Mouse (Mus musculus): ENCODE measurements around the gene Nr1d1. TPM values are rescaled to one million over a fixed set of nuclear protein-coding genes. Genes with fewer than 3 reads are reported as not detected.
A peak's percentile ranks its signal among the peaks of the same experiment; 100 is the strongest.

Nr1d1 gene
- polyA plus RNA-seq, 1 experiment from 2014 or later, result 4.3 TPM

- Histone ChIP-seq H3K9ac (no peak overlapping the region), H3K4me1 (replicated peaks) (peaks cover 59% of the 10 kb centered on the region)
These were observed 20.9 kb downstream of the Nr1d1 start for GRCm38 (mm10) chr11:98754151-98754620.

DNA sequence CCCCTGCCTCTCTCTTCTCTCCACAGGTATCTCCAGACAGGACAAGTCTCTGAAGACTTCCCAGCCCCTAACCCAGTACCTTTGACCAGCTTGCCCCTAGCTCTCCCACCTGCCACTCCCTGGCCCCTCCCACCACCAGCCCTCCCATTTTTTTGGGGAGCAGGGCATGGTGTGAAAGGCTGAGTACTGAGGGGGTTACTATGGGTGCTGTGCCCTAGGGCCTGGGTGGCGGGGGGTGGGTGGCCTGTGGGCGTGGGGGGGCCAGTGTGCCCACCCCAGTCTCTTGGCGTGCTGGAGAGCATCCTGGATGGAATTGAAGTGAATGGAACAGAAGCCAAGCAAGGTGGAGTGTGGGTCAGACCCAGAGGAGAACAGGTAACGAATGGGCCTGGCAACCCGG lies 21.9 kb downstream of the Nr1d1 start:
- H3K36me3 ChIP-seq, result peaks cover 43% of the 10 kb centered on the region
- no peaks in the 10 kb centered on the region for H3K27me3 ChIP-seq
- no peak overlapping the region for H3K9ac ChIP-seq
- ATAC-seq (ENCODE audit: low FRiP score, low read depth), result no peak
- H3K9me3 ChIP-seq, result no peaks in the 10 kb centered on the region
- no peak overlapping the region for H3K4me2 ChIP-seq
- H3K4me3 ChIP-seq, result no peak overlapping the region
- peak overlapping the region; percentile 9; the same call in 1 of the 2 replicates for H3K27ac ChIP-seq (replicated peaks)
- WGBS, result 95% methylated on average over 5 of the region's 5 CpGs
- H3K4me1 ChIP-seq (replicated peaks), result peaks cover 68% of the 10 kb centered on the region

More at GRCm38 (mm10) chr11:98754151-98754620, 20.9 kb downstream of the Nr1d1 start:
- WGBS, result 67% methylated on average over 9 of the region's 9 CpGs
- peaks cover 53% of the 10 kb centered on the region for H3K36me3 ChIP-seq
- no peak overlapping the region for H3K4me3 ChIP-seq
- ATAC-seq (ENCODE audit: low FRiP score, low read depth), result no peak
- H3K27me3 ChIP-seq, result no peaks in the 10 kb centered on the region
- H3K4me2 ChIP-seq, result no peak overlapping the region
- H3K27ac ChIP-seq (replicated peaks), result peak overlapping the region; percentile 68
- H3K9me3 ChIP-seq, result no peaks in the 10 kb centered on the region

DNA sequence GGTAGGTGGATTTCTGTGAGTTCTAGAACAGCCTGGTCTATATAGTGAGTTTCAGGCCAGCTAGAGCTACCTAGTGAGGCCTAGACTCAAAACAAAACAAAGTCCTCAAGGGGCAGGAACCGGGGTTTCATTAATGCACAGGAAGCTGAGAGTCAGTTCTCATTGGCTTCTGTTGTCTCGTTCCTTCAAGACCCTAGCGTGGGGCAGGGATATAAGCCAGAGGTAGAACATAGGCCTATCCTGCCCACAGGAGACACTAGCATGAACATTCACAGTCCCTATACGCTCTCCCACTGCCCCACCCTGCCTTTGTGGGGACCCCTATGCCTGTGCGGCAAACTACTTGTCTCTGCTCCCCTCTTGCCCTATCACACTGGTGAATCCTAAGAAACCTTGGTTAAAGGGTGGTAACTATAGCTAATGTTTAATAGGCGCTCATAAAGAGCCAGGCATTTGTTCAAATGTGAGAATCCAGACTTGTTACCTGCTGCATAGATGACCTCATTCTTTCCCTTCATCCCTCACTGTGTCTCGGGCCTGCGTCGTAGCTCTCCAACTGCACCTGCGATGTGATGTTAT lies 22.5 kb downstream of the Nr1d1 start:
- H3K9ac ChIP-seq, result no peak overlapping the region
- ATAC-seq (ENCODE audit: low FRiP score, low read depth), result no peak

GRCm38 (mm10) chr11:98751221-98751782 lies 23.8 kb downstream of the Nr1d1 start:
- H3K4me3 ChIP-seq, result 0 out of 2 replicates have a peak overlapping the region, but pooled peaks have one; percentile 4
- no peaks in the 10 kb centered on the region for H3K27me3 ChIP-seq
- ATAC-seq (ENCODE audit: low FRiP score, low read depth), result no peak
- peak overlapping the region; percentile 93 for H3K4me2 ChIP-seq
- H3K4me1 ChIP-seq (replicated peaks), result peaks cover 85% of the 10 kb centered on the region
- peak overlapping the region; percentile 26; the same call in 1 of the 2 replicates for H3K9ac ChIP-seq
- H3K36me3 ChIP-seq, result peaks cover 26% of the 10 kb centered on the region
- H3K9me3 ChIP-seq, result no peaks in the 10 kb centered on the region
- 12% methylated on average over 6 of the region's 6 CpGs for WGBS
- H3K27ac ChIP-seq (replicated peaks), result peak overlapping the region; percentile 99

More for the DNA sequence above, 22.5 kb downstream of the Nr1d1 start:
- peak overlapping the region; percentile 99; the same call in 1 of the 2 replicates for H3K27ac ChIP-seq (replicated peaks)
- peaks cover 39% of the 10 kb centered on the region for H3K36me3 ChIP-seq
- WGBS, result 79% methylated on average over 10 of the region's 10 CpGs
- no peaks in the 10 kb centered on the region for H3K27me3 ChIP-seq
- no peak overlapping the region for H3K4me3 ChIP-seq
- H3K9me3 ChIP-seq, result no peaks in the 10 kb centered on the region
- no peak overlapping the region for H3K4me2 ChIP-seq
- peaks cover 74% of the 10 kb centered on the region for H3K4me1 ChIP-seq (replicated peaks)

DNA sequence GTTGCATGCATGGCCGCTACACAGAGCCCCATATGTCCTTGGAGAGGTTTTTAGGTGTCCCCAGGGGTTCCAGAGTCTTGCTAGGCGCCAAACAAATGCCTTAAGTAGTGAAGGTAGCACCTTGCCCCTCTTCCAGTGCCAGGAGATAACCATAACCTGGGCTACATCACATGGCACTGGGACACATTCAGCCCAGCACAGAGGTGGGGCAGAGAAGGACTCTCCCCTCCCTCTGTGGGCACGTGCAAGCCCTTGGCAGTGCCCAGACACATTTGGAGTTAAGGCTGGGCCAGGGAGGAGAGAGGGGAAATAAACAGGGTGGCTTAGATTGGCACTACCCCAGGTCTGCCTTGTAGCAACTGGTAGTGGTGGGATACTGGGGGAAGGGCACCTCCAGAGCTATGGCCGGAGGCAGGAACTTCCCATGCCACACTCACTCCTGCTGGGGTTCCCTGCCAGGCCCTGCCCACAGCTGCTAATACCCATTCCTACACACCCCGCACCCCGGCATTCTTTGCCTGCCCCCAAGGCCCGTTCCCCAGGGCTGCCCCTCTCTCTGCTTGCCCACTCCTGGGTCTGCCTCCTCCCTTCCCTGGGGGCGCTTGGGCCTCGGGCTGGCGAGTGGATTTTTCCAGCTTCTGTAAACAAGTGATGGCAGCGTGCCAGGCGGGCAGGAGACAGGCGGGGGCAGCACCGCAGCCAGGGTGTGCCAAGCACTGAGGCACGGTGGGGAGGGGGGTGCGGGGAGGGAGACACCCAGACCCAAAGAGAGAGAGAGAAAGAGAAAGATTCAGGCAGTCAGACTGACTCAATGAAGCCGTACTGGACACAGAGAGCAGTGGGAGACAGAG lies 24.6 kb downstream of the Nr1d1 start:
- Histone ChIP-seq H3K27ac (replicated peaks) (peak overlapping the region; percentile 99), H3K4me3 (peak overlapping the region; percentile 4), H3K4me2 (peak overlapping the region; percentile 93), H3K4me1 (replicated peaks) (peaks cover 93% of the 10 kb centered on the region), H3K9ac (peak overlapping the region; percentile 26), H3K9me3 (no peaks in the 10 kb centered on the region), H3K27me3 (no peaks in the 10 kb centered on the region), H3K36me3 (peaks cover 19% of the 10 kb centered on the region)
- ATAC-seq (ENCODE audit: low FRiP score, low read depth), result peak; percentile 68
- 11% methylated on average over 17 of the region's 17 CpGs for WGBS

GRCm38 (mm10) chr11:98749716-98750115 lies 25.4 kb downstream of the Nr1d1 start:
- ATAC-seq (ENCODE audit: low FRiP score, low read depth), result no peak
- 7% methylated on average over 5 of the region's 5 CpGs for WGBS
- no peaks in the 10 kb centered on the region for H3K27me3 ChIP-seq
- H3K4me2 ChIP-seq, result peak overlapping the region; percentile 93
- peaks cover 97% of the 10 kb centered on the region for H3K4me1 ChIP-seq (replicated peaks)
- peaks cover 12% of the 10 kb centered on the region for H3K36me3 ChIP-seq
- H3K4me3 ChIP-seq, result peak overlapping the region; percentile 21
- peak overlapping the region; percentile 99 for H3K27ac ChIP-seq (replicated peaks)
- H3K9me3 ChIP-seq, result no peaks in the 10 kb centered on the region
- peak overlapping the region; percentile 47 for H3K9ac ChIP-seq

- Histone ChIP-seq H3K9ac (peak overlapping the region; percentile 47), H3K4me2 (peak overlapping the region; percentile 93), H3K27me3 (no peaks in the 10 kb centered on the region), H3K36me3 (peaks cover 6% of the 10 kb centered on the region), H3K27ac (replicated peaks) (peak overlapping the region; percentile 99), H3K9me3 (no peaks in the 10 kb centered on the region), H3K4me3 (peak overlapping the region; percentile 21), H3K4me1 (replicated peaks) (peaks cover 97% of the 10 kb centered on the region)
- 7% methylated on average over 15 of the region's 15 CpGs for WGBS
- ATAC-seq (ENCODE audit: low FRiP score, low read depth), result no peak
These were observed 26.4 kb downstream of the Nr1d1 start for GRCm38 (mm10) chr11:98748506-98749416.

DNA sequence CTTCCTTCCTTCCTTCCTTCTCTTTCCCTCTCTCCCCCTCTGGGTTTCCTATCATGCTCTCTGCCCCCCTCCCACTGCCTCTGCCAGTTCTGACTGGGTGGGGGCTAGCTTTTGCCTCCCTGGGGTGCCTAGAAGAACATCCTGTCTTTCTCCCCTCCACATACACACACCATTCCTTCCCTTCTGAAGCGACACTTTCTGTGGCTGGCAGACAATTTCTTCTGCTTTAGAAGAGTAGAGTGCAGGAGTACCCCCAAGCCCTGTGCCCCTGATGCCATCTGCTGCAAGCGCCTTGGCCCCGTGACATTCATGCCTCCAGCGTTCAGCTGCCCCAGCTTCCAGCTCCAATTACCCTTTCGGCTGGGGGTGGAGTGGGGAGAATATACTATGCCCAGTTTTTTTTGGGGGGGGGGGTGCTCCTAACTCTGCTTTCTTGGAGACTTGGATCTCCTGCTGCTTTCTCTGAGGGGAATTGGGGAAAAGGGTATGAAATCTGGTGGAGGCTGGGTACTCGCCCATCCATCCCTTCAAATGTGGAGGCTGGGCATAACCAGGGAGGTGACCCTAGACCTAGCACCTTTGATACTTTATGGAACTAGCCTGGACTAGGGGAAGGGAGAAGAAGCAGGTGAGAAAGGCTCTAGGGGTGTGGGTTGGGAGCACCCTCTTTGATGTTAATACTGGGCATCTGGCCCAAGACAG lies 27.2 kb downstream of the Nr1d1 start:
- peak overlapping the region; percentile 99 for H3K27ac ChIP-seq (replicated peaks)
- H3K4me3 ChIP-seq, result peak overlapping the region; percentile 21
- no peaks in the 10 kb centered on the region for H3K27me3 ChIP-seq
- peak overlapping the region; percentile 93 for H3K4me2 ChIP-seq
- H3K4me1 ChIP-seq (replicated peaks), result peaks cover 97% of the 10 kb centered on the region
- H3K9me3 ChIP-seq, result no peaks in the 10 kb centered on the region
- H3K9ac ChIP-seq, result peak overlapping the region; percentile 47
- H3K36me3 ChIP-seq, result no peaks in the 10 kb centered on the region
- no peak for ATAC-seq (ENCODE audit: low FRiP score, low read depth)
- 8% methylated on average over 6 of the region's 6 CpGs for WGBS

DNA sequence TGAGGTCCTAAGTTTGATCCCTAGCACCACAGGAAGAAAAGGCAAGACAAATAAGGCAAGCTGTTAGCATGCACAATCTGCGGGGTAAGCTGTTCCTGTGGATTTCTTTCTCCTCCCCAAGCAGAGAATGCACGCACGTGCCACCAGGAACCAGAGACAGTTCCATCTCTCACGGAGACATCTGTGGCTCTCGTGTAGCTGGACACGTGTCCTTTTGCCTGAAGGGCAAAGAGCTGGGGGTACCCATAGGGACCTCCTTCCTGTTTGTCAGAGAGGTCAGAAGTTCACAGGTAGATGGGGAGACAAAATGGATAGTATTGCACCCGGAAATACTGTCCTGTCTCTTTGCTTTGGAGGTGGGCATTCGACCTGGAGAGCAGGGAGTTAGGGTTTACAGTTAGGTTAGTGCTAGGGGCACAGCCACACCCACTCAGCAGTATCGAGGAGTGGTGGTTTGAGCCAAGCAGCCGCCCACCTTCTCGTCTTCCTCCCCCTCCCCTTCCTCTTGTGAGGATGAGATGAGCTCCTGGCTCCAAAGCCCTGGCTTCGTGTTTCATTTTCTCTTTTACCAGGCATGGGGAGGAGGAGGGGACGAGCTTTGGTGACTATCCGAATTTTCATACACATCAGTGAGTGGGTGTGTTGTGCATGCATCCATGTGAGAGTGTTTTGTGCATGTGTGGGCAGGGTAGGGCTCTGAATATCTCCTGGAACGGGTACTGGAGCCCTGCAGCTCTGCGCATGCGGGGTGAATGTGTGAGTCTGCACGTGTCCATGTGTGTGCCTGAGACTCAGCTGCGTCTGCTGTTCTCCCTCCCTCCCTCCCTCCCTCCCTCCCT lies 28.1 kb downstream of the Nr1d1 start:
- Histone ChIP-seq H3K4me3 (peak overlapping the region; percentile 18), H3K9ac (peak overlapping the region; percentile 20), H3K27me3 (no peaks in the 10 kb centered on the region), H3K9me3 (no peaks in the 10 kb centered on the region), H3K4me2 (peak overlapping the region; percentile 93), H3K36me3 (no peaks in the 10 kb centered on the region), H3K4me1 (replicated peaks) (peaks cover 92% of the 10 kb centered on the region), H3K27ac (replicated peaks) (peak overlapping the region; percentile 99)
- ATAC-seq (ENCODE audit: low FRiP score, low read depth), result peak; percentile 49
- WGBS, result 3% methylated on average over 18 of the region's 19 CpGs

Data from hindbrain, embryonic 15.5 days (tissue).